Mouse (Mus musculus): ENCODE data around the gene Rhox3g.
"Not testable (repeated sequence)": the region's sequence is repeated elsewhere in the genome, so short reads cannot be mapped to it uniquely, and the experiment has no call there.

Gene Rhox3g

DNA sequence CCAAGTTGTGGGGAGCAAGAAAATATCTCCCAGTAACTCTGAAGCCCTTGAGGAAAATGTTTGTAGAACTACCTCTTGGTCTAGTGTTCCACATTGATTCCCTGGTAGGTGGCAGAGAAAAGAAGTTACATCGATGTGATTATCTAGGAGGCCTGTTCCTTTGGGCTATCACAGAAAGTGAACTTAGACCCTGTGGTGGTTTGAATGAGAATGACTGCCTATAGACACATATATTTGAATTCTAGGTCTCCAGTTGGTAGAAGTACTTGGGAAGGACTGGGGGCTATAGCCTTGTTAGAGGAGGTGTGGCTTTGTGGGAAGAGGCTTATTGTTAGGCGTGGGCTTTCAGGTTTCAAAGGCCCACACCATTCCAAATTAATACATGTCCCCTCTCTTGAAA lies at the start of gene Rhox3g:
TSS of gene Rhox3g (minus strand) at position 101 of the 400 bp plus-strand sequence.
- DNase-seq: not testable (repeated sequence)

DNA sequence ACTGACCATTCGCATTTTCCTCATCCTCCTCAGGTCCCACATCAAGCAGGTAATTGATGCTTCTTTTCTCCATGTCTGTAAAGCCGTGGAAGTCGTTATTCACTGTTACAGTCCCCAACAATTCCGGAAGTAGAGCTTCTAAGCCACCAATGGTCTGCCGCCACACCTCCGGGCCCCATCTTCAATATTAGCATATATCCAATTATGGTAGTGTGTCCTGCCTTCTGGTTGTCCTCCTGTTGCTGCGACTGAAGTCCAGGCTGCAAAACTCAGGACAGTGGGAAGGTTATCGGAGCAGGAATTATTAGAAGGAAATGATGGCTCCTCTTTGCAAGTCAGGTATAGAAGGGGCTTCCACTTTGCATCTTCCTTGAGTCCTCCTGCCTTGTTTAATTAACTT lies 44.8 kb upstream of the Rhox3g start, which contains the start of gene Rhox2h:
TSS of gene Rhox2h (minus strand) at position 101 of the 400 bp plus-strand sequence.
- not testable (repeated sequence) for DNase-seq

DNA sequence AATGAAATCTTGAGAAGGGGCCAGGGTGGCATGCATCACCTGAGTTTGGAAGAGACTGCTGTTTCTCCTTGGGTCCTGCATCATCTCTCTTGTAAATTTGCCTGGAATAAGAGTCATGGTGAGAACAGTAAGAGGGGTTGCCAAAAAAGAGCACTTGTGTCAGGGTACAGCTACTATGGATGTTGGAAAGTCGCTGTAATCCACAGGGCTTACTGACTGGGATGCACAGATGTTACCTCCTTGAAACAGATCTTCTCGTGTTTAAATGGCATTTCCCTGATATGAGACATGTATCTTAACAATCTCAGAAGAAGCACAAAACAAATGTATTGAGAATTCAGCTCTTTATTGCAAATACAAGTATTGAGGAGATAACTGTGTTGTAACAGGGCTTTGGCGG lies 40.3 kb upstream of the Rhox3g start, which contains the start of gene Rhox3h:
TSS of gene Rhox3h (minus strand) at position 101 of the 400 bp plus-strand sequence.
- not testable (repeated sequence) for DNase-seq

DNA sequence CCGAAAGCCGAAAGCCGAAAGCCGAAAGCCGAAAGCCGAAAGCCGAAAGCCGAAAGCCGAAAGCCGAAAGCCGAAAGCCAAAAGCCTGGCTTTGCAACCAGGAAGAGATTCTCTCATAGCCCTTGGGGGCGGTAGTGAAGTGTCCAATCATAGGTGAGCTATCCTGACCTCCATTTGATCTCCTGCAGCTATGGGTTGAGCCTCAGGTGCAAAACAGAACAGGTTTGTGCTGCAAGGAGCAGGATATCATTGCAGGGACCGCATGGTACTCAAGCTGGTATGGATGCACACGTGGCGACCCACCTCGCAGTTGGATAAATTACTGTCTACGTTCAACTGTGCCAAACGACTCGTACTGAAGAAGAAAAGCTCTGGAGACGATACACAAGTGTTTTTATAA lies 22.8 kb upstream of the Rhox3g start, which contains the start of gene Rhox4g:
TSS of gene Rhox4g (minus strand) at position 101 of the 400 bp plus-strand sequence.
- DNase-seq: not testable (repeated sequence)

DNA sequence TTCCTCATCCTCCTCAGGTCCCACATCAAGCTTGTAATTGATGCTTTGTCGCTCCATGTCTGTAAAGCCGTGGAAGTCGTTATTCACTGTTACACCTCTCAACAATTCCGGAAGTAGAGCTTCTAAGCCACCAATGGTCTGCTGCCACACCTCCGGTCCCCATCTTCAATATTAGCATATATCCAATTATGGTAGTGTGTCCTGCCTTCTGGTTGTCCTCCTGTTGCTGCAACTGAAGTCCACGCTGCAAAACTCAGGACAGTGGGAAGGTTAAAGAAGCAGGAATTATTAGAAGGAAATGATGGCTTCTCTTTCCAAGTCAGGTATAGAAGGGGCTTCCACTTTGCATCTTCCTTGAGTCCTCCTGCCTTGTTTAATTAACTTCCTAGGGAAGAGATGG lies 15.0 kb upstream of the Rhox3g start, which contains the start of gene Rhox2g:
TSS of gene Rhox2g (minus strand) at position 101 of the 400 bp plus-strand sequence.
- not testable (repeated sequence) for DNase-seq

DNA sequence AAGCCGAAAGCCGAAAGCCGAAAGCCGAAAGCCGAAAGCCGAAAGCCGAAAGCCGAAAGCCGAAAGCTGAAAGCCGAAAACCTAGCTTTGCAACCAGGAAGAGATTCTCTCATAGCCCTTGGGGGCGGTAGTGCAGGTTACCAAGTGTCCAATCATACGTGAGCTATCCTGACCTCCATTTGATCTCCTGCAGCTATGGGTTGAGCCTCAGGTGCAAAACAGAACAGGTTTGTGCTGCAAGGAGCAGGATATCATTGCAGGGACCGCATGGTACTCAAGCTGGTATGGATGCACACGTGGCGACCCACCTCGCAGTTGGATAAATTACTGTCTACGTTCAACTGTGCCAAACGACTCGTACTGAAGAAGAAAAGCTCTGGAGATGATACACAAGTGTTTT lies 20.8 kb downstream of the Rhox3g start, which contains the start of gene Rhox4f:
TSS of gene Rhox4f (minus strand) at position 101 of the 400 bp plus-strand sequence.
- not testable (repeated sequence) for DNase-seq

DNA sequence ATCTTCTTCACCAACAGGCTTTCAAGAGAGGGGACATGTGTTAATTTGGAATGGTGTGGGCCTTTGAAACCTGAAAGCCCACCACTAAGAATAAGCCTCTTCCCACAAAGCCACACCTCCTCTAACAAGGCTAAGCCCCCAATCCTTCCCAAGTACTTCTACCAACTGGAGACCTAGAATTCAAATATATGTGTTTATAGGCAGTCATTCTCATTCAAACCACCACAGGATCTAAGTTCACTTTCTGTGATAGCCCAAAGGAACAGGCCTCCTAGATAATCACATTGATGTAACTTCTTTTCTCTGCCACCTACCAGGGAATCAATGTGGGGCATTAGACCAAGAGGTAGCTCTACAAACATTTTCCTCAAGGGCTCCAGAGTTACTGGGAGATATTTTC lies 47.7 kb downstream of the Rhox3g start, which contains the start of gene Rhox3f:
TSS of gene Rhox3f (plus strand) at position 301 of the 400 bp plus-strand sequence.
- DNase-seq: not testable (repeated sequence)

Measured in right cerebral cortex, postnatal 25 days (tissue).